Mouse (Mus musculus) kidney, postnatal 0 days (tissue): ENCODE data around the gene Mex3d. TPM values are rescaled to one million over a fixed set of nuclear protein-coding genes. Genes with fewer than 3 reads are reported as not detected.
A peak's percentile ranks its signal among the peaks of the same experiment; 100 is the strongest.

ENCODE experiments used
- ATAC-seq: fragments of 200-750 bp; cut with Nextera tagmentation; replicated peaks from 2 replicates; pipeline ENCODE4 v1.8.0; 2017; ENCODE audit warnings: low read depth, moderate number of reproducible peaks, moderate TSS enrichment, moderate library complexity; ENCODE audit not compliant: low FRiP score
- DNase-seq: peaks from one replicate; pipeline ENCODE4 v3.0.0-alpha.2; 2016; ENCODE audit warnings: low spot score
- H3K27ac ChIP-seq: fragments of 300-500 bp; sonication (generic); 2 replicates; pipeline ENCODE4 v1.5.1; 2014; ENCODE audit warnings: mild to moderate bottlenecking
- H3K27me3 ChIP-seq: fragments of 300-500 bp; sonication (generic); 2 replicates; pipeline ENCODE4 v1.6.1; 2014; ENCODE audit warnings: low read length, mixed read lengths; ENCODE audit not compliant: insufficient read depth
- H3K36me3 ChIP-seq: fragments of 300-500 bp; sonication (generic); 2 replicates; pipeline ENCODE4 v1.6.1; 2014; ENCODE audit warnings: low read length, mixed read lengths; ENCODE audit not compliant: insufficient read depth
- H3K4me1 ChIP-seq: fragments of 300-500 bp; sonication (generic); replicated peaks from 2 replicates; pipeline ENCODE4 v1.6.1; 2014; ENCODE audit warnings: antibody characterized with exemption, low read length, mixed read lengths; ENCODE audit not compliant: insufficient read depth
- H3K4me2 ChIP-seq: fragments of 300-500 bp; sonication (generic); 2 replicates; pipeline ENCODE4 v1.6.1; 2014; ENCODE audit warnings: mild to moderate bottlenecking, low read length, moderate library complexity, mixed read lengths
- H3K4me3 ChIP-seq: fragments of 300-500 bp; sonication (generic); replicated peaks from 2 replicates; pipeline ENCODE4 v1.5.1; 2014; ENCODE audit warnings: low read depth, low read length
- H3K9ac ChIP-seq: fragments of 300-500 bp; sonication (generic); 2 replicates; pipeline ENCODE4 v1.6.1; 2014; ENCODE audit warnings: low read depth, low read length
- H3K9me3 ChIP-seq: fragments of 300-500 bp; sonication (generic); replicated peaks from 2 replicates; pipeline ENCODE4 v1.6.1; 2016; ENCODE audit warnings: low read length, inconsistent platforms, mixed read lengths
- CTCF ChIP-seq: IDR thresholded peaks from 2 replicates; pipeline ENCODE4 v1.5.1; 2016; ENCODE audit warnings: antibody characterized with exemption, low read depth, mild to moderate bottlenecking, moderate library complexity
- WGBS: fragments of 180-500 bp; shearing (Covaris S2); extraction: QIAGEN DNeasy Blood & Tissue Kit; methylation state at CpG from one replicate; pipeline ENCODE4 v1.1.7; 2014; 5-methylcytosine and 5-hydroxymethylcytosine counted together
- polyA plus RNA-seq: library from polyadenylated mRNA; unstranded; fragments of >200 nt; fragmentation: Nextera tagmentation; extraction: Ambion mirVana; gene quantifications from 2 replicates; pipeline ENCODE4 v1.2.1, GENCODE M21; 2015

Mex3d gene
- polyA plus RNA-seq, 1 experiment from 2014 or later, result 7.8 TPM

DNA sequence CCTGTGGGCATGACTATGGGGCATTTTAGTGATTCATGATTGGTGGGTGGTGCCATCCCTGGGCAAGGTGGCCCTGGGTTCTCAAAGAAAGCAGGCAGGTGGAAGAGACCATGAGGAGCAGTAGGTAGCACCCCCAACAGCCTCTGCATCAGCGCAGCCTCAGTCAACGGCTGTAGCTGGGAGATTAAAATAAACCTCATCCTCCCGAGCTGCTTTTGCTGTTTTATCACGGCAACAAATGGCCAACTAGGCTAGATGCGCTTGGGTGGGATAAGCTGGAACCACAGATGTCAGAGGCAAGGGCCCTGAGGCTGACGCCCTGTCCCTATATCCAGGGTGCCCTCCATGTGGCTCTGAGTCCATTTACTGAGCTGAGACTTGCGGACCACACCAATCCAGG lies 2.8 kb downstream of the Mex3d start:
- peak overlapping the region; percentile 96 for H3K4me2 ChIP-seq
- peak overlapping the region; percentile 93; the same call in 1 of the 2 replicates for H3K9ac ChIP-seq
- no peak for ATAC-seq
- no peaks in the 10 kb centered on the region for H3K9me3 ChIP-seq
- no peaks in the 10 kb centered on the region for H3K27me3 ChIP-seq
- no peak for DNase-seq
- peak overlapping the region; percentile 87 for H3K4me3 ChIP-seq
- 70% methylated on average over 7 of the region's 7 CpGs for WGBS
- H3K4me1 ChIP-seq, result peaks cover 27% of the 10 kb centered on the region
- peaks cover 16% of the 10 kb centered on the region for H3K36me3 ChIP-seq
- TF ChIP-seq CTCF, result no peak
- no peak overlapping the region for H3K27ac ChIP-seq

DNA sequence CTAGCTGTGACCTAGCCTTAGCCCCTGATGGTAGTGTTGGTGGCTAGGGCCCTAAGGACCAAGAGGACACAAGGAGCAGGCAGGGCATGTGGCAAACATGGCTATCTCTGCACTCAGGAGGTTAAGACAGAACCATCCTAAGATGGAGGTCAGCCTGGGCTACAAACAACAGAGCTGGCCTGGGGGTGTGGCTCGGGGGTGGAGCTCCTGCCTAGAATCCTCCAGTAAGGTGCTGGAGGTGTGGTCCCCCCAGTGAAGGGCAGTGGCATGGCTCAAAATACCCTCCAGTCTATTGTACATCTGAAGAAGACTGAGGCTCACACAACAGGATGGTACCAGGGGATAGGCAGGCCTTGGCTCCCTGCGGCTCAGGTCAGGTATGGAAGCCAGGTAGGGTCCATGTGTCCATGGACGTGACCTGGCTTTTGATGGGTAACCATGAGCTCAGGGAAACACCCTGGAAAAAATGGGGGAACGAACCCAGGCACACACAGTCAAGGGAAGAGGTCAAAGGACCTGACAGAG lies 3.3 kb downstream of the Mex3d start:
- Histone ChIP-seq H3K9ac (no peak overlapping the region), H3K36me3 (peaks cover 16% of the 10 kb centered on the region), H3K9me3 (no peaks in the 10 kb centered on the region), H3K4me1 (peaks cover 27% of the 10 kb centered on the region), H3K27me3 (no peaks in the 10 kb centered on the region), H3K4me2 (peak overlapping the region; percentile 96), H3K4me3 (no peak overlapping the region), H3K27ac (no peak overlapping the region)
- TF ChIP-seq CTCF, result no peak
- WGBS, result 84% methylated on average over 4 of the region's 4 CpGs
- DNase-seq (no peak), ATAC-seq (no peak)

DNA sequence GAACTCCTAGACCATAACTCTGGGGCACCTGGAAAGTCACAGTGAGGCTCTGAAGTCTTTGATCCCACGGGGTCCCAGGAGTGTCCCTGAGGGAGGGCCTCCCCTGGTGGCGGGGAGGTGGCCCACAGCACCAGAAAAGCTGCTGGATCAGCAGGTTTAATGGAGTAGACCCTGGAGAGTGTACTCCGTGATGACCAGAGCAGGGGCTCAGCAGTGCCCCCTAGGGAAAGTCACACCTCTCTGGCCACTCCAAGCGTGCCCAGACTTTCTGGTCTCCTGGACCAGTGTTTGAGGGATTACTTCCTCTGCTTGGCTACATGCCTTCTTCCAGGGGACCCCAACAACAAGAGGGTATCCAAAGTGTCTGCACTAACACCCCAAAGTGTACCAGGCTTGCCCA lies 4.0 kb downstream of the Mex3d start:
- Histone ChIP-seq H3K27ac (no peak overlapping the region), H3K4me2 (no peak overlapping the region), H3K4me1 (peaks cover 26% of the 10 kb centered on the region), H3K9ac (no peak overlapping the region), H3K4me3 (no peak overlapping the region), H3K27me3 (no peaks in the 10 kb centered on the region), H3K36me3 (peaks cover 16% of the 10 kb centered on the region), H3K9me3 (no peaks in the 10 kb centered on the region)
- TF ChIP-seq CTCF, result peak; percentile 51
- 52% methylated on average over 4 of the region's 4 CpGs for WGBS
- no peak for ATAC-seq
- no peak for DNase-seq

DNA sequence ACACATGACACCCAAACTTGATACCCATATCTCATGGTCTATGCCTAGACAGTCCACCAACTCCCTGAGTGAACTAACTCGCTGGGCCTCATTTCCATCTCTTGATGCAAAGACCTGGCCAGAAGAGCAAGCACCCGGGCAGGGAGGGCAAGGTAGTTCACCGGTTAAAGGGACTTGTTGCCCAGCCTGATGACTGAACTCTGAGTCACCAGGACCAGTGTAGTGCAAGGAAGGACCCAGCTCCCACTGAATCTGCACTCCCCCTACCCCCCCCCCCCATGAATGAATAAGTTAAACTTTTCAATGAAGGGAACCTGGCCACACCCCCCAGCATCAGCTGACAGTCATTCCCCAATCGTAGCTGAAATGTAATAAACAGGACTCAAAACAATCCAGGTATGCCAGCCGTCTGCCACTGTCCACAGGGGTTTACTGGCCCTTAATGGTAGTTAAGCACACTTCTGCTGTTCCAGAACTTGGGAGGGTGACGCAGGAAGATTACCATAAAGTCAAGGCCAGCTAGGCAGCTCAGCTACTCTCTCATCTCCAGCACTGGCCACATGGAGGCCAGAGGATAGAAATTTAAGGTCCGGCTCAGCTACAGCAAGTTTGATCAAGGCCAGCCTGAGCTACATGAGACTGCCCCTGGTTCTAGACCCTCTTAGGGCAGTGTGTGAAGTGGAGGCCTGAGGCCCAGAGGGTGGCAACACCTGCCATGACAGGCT lies 4.7 kb downstream of the Mex3d start:
- Histone ChIP-seq H3K27ac (no peak overlapping the region), H3K4me3 (no peak overlapping the region), H3K4me2 (no peak overlapping the region), H3K9me3 (no peaks in the 10 kb centered on the region), H3K4me1 (peaks cover 24% of the 10 kb centered on the region), H3K36me3 (peaks cover 16% of the 10 kb centered on the region), H3K27me3 (no peaks in the 10 kb centered on the region), H3K9ac (no peak overlapping the region)
- no peak for TF ChIP-seq CTCF
- 84% methylated on average over 7 of the region's 7 CpGs for WGBS
- no peak for DNase-seq
- no peak for ATAC-seq

DNA sequence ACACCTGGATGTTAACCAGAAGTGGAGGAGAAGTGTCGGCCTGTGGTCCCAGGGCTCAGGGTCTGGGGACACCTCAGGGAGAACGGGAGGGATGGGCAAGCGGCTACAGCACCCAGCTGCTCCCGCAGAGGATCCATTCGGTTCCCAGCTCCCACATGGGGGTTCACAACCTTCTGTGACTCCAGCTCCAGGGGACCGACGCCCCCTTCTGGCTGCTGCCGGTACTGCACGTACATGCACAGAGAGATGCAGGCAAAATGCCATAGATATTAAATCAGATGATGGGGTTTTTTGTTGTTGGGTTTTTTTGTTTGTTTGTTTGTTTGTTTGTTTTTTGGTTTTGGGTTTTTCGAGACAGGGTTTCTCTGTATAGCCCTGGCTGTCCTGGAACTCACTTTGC lies 9.7 kb downstream of the Mex3d start:
- no peak overlapping the region for H3K27ac ChIP-seq
- WGBS, result 52% methylated on average over 10 of the region's 10 CpGs
- no peak overlapping the region for H3K4me2 ChIP-seq
- DNase-seq (no peak), ATAC-seq (no peak)
- TF ChIP-seq CTCF, result peak; percentile 66
- no peak overlapping the region for H3K4me3 ChIP-seq
- peaks cover 16% of the 10 kb centered on the region for H3K36me3 ChIP-seq
- no peaks in the 10 kb centered on the region for H3K27me3 ChIP-seq
- no peak overlapping the region for H3K9ac ChIP-seq
- H3K4me1 ChIP-seq, result no peaks in the 10 kb centered on the region
- H3K9me3 ChIP-seq, result no peaks in the 10 kb centered on the region

DNA sequence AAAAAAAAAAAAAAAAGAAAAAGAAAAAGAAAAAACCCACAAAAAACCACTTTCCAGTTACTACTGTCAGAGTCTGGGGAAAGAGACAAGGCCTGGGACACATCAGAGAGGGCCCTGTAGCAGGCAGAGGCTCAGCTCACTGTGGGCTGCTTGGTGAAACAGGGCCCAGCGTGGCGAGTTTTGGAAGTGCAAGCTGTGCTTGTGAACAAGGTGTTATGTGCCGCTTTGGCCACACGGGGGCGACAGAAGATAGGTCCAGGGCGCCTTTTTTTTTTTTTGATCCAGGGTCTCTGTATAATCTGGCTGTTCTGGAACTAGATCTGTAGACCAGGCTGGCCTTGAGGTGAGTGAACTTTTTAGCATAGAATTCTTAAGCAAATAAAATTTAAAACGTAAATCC lies 11.3 kb downstream of the Mex3d start:
- H3K4me3 ChIP-seq, result no peak overlapping the region
- H3K4me1 ChIP-seq, result no peaks in the 10 kb centered on the region
- TF ChIP-seq CTCF, result peak; percentile 97
- no peak overlapping the region for H3K9ac ChIP-seq
- ATAC-seq (0 out of 2 replicates have a peak, but pooled peaks have one; percentile 16), DNase-seq (peak; percentile 96)
- H3K27me3 ChIP-seq, result no peaks in the 10 kb centered on the region
- no peaks in the 10 kb centered on the region for H3K9me3 ChIP-seq
- 2% methylated on average over 7 of the region's 7 CpGs for WGBS
- peaks cover 4% of the 10 kb centered on the region for H3K36me3 ChIP-seq
- H3K4me2 ChIP-seq, result no peak overlapping the region
- H3K27ac ChIP-seq, result no peak overlapping the region
